Mouse (Mus musculus): ENCODE results near the gene Gm281.

DNA sequence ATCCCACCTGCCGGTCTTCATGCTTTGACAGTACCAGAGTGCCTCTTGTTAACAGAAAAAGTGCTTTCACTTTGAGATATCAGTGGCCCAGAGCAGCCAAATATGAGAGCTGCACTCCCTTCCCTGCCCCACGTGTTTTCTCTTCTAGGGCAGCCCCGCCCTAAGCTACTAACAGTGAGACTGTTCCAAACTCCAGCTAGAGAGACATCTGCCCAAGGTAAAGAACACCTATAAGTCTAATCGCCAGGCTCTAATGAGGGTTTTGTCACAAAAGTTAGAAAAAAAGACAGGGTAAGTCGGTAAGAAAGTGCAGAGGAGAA, 19.7 kb upstream of the Gm281 start:
- TF ChIP-seq POLR2A (IDR thresholded peaks at IDR 0.05; ENCODE audit: extremely low read depth, insufficient read depth, low read length) (no peak), CTCF (IDR thresholded peaks at IDR 0.05; ENCODE audit: extremely low read depth, insufficient read depth, low read length) (no peak)
